Mouse (Mus musculus) retina, postnatal 7 days (tissue): ENCODE results near the gene Slk.

ENCODE experiments used
- DNase-seq: peaks from one replicate; pipeline ENCODE4 v3.0.0-alpha.2; 2012; ENCODE audit warnings: low read depth, low spot score

Gene Slk

DNA sequence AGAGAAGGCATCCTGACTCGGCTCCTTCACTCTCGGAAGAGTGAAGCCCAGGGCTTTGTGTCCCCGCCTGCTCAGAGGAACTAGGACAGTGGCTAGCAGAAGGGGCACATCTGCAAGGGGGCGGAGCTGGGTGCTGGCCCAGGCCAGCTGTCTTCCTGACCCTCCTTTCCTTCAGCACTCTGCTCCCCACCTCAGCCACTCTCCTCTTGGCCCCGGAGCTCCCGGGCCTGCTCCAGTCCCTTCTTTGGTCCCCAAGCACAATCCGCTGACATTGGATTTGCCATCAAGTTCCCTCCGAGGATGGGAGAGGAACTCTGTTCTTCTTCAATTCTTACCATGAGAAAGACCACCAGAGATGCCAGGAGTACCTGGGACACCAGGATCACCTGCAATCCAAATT is 72.8 kb downstream of the Slk start:
- no peak for DNase-seq

DNA sequence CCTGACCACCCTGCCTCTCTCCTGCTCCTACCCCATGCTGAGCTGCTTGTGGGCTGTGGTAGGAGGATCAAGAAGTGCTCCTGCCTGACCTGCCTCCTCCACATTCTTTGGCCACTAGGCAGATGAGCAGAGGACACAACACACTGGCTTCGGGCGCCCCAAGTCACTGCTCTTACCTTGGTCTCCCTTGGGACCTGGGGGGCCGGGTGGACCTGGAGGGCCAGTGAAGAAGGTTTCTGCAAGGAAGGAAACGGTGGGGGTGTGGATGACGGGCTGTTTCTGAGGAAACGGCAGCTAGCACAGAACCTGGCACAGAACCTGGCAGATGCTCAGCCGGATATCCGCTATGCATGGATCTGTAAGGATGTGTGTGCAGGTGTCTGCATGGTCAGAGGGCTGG is 73.7 kb downstream of the Slk start:
- DNase-seq = no peak

DNA sequence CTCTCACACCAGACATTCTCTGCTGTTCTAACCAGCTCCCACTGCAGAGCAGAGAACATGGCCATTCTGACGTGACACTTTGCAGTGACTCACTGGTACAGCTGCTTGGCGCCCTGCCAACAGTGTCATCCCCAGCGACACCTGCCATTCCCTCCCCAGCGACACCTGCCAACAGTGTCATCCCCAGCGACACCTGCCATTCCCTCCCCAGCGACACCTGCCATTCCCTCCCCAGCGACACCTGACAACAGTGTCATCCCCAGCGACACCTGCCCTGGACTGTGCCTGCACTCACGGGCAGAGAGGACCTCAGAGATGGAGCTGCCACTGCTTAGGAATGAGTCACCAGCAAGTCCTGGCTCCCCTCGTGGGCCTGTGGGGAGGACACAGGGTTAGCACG is 75.4 kb downstream of the Slk start:
- no peak for DNase-seq

DNA sequence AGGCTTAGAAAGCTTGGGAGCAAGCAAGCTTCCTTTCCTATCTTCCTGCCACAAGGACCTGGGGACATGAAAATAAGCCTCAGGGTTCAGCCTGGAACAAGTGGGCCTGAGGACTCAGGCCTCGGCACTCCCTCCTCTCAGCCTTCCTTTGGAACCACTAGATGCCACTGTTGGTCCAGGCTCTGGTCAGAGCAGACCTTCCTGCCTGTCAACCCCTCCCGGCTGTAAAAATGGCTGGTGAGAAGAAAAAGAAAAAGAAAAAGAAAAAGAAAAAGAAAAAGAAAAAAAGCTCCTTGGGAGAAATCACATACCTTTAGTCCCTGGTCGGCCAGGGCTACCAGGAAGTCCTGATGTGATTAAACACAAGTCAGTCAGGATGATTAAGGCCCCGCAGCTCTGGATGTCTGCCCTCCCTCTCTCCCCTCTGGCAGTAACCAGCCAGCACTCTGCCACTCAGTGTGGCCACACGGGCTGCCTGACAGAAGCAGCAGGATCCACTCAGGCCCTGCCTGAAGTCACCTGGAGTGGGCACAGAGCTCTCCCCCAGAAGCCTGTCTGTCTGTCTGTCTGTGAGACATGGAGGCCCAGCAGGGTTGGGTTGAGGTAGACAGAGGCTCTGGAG is 79.5 kb downstream of the Slk start:
- DNase-seq = no peak

DNA sequence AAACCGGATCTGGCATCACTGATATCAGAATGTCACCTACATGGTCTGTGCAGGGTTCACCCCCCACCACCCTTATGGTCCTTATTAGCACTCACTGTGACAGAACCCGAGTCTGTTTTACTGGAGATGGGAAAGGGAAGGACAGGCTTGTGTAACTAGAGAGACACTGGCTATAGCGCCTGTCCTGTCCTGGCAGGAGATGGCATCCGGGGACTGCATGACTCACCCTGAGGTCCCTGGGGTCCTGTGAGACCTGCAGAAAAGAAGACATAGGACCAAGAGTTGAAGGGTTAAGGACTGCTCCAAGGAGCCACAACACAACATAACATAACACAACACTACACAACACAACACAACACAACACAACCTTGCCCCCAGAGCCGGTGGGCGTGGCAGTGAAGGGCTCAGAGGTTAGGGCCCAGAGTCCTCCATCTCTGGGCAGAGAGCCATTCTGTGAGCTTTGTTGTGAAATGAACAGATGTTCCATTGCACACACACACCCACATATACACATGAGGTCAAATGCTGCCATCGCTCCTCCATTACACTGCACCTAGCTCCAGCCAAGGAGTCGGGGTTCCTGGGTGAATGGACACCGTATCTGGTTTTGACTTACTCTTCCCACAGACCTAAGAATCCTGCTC is 80.4 kb downstream of the Slk start:
- no peak for DNase-seq

DNA sequence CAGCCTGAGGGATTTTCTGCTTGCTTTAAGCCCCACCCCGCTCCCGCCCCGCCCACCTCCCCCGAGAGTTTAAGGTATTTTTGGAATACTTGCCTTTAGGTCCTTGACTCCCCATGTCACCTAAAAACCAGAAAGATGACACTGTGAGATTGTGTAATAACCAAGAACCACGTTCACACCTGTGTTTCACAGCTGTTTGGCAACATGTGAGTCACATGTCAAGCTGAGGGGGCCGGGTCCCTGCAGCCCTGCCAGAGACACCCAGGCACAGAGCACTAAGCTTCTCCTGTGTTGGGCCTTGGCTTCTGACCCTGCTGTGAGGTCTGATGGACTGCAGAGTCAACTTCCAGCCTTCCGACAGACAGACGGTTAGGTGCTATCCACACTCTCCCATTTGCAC is 88.1 kb downstream of the Slk start:
- DNase-seq = no peak

DNA sequence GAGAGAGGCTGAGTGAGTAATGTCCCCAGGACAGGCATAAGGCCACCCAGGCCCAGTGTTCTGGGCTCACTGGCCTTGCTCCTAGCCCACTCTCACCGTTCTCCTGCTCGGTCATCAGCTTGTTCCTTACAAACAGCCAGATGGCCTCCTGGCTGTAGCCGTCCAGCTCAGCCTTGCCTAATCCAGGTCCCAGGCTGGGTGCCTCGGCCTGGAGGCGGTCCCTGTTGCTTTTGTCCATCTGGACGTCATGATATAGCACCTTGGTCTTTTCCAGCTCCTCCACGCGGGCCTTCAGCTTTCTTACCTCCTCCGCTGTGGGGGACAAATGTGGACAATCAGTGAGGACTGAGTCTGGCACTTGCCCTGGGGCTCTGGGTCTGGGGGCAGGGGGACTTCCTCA is 88.9 kb downstream of the Slk start:
- no peak for DNase-seq

DNA sequence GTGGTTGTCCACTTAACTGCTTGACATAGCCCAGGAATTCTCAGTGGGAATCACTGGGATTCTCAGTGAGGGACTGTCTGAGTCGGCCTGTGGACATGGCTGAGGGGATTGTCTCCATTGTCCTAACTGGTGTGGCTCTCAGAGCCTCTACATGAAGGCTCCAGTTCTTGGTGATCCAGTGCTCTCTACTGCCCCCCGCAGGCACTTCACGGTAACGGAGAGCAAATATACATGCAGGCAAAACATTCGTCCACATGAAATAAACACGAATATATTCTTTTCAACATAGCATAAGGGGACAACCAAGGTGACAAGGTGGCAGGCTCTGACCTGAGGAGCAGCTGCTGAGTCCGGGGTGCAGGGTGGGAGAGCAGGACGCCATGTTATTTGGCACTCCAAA is 94.9 kb downstream of the Slk start:
- DNase-seq = no peak

DNA sequence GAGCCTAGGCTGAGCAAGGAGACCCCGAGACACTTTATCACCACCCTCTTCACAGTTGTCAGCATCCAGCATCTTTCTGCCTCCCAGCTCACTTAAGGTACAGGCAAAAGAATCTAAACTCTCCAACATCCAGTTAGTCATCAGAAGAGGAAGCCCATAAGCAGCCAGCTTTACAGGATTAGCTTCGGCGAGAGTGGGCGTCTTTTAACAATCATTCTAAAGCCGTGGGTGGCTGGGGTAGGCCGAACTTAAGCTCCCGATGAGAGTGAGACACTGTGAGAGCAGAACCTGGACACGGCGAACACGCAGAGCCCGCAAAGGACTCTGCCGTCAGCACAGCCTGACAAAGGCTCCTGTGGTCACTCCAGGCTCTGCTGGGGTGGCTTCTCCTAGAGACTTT is 99.2 kb downstream of the Slk start:
- DNase-seq = no peak

DNA sequence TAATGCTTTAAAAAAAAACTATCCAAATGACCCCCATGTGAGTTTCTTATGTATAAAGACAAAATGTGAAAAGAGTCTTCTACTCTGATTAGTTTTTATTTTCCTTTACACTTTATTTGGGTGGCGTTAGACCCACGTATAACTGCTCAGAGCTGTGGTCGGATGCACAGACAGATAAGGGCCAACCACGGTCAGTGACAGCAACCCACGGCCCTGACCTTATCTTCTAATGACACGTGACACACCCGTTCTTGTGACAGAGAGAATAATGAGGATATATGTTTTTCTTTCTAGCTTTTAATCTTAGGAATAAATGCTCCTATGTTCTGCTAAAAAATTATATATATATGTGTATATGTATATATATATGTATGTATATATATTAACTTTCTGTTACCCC is 110.1 kb downstream of the Slk start:
- no peak for DNase-seq

DNA sequence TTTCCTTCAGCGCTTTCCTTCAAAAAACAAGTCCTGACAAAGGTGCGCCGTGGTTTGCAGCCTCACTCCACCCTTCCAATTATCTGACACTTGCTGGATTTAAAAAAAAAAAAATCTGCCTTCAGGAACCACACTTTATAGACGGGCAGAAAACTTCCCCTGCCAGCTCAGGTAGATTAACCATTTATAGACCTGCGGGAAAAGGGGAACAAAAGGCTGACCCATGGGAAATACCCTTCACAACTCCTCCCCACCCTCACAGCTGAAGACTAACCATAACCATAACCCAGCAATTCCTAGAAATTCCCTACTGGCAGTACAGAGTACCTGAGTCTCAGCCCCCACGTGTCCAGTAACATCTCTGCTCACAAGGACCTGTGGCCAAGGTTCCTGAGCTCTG is 112.5 kb downstream of the Slk start, which contains the start of gene Col17a1:
TSS of gene Col17a1 (minus strand) at position 101 of the 400 bp plus-strand sequence.
- DNase-seq = no peak
